Mouse (Mus musculus): ENCODE results near the gene Hoxa1. TPM values are rescaled to one million over a fixed set of nuclear protein-coding genes. Genes with fewer than 3 reads are reported as not detected.

Gene Hoxa1
- total and polyA plus RNA-seq, 2 experiments from 2014 or later, result 0.27 TPM; not detected in 1

DNA sequence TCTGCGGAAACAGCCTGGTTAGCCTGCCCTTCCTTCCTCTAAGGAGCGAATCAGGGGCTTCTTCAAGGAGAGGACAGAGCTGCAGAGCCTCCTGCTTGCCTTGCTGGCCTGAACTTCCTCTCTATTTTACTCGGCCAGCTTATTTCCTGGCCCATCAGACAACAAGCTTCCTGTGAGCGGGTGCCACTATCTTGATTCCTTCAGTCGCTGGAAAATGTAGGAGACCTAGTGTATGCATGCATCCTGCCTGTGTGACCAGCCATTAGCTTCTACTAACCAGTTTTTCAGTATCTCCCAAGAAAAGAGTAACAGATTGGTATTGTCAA, 12.7 kb upstream of the Hoxa1 start:
- ATAC-seq (ENCODE audit: low FRiP score) (no peak), DNase-seq (ENCODE audit: low spot score) (no peak)
- no peak for TF ChIP-seq CTCF (IDR thresholded peaks at IDR 0.05)
- H3K9ac ChIP-seq (replicated peaks; ENCODE audit: low read length, poor library complexity, severe bottlenecking), result no peak overlapping the region
- no peaks in the 10 kb centered on the region for H3K9me3 ChIP-seq (ENCODE audit: low read length)
- no peak overlapping the region for H3K27ac ChIP-seq (ENCODE audit: low read depth, low read length)
- H3K36me3 ChIP-seq (ENCODE audit: insufficient read depth, low read length), result no peaks in the 10 kb centered on the region
- no peak overlapping the region for H3K4me2 ChIP-seq (ENCODE audit: low read depth, low read length, poor library complexity, severe bottlenecking)
- no peaks in the 10 kb centered on the region for H3K4me1 ChIP-seq (ENCODE audit: insufficient read depth, low read length)
- H3K27me3 ChIP-seq (ENCODE audit: insufficient read depth, low read length), result peaks cover 80% of the 10 kb centered on the region
- WGBS, result 9% methylated on average over 5 of the region's 5 CpGs
- no peak overlapping the region for H3K4me3 ChIP-seq (ENCODE audit: low read depth, low read length)

GRCm38 (mm10) chr6:52170166-52170897, 12.2 kb upstream of the Hoxa1 start:
- Histone ChIP-seq H3K9ac (replicated peaks; ENCODE audit: low read length, poor library complexity, severe bottlenecking) (no peak overlapping the region), H3K4me2 (ENCODE audit: low read depth, low read length, poor library complexity, severe bottlenecking) (no peak overlapping the region), H3K27me3 (ENCODE audit: insufficient read depth, low read length) (peaks cover 80% of the 10 kb centered on the region), H3K27ac (ENCODE audit: low read depth, low read length) (no peak overlapping the region), H3K9me3 (ENCODE audit: low read length) (no peaks in the 10 kb centered on the region), H3K4me1 (ENCODE audit: insufficient read depth, low read length) (no peaks in the 10 kb centered on the region), H3K36me3 (ENCODE audit: insufficient read depth, low read length) (no peaks in the 10 kb centered on the region), H3K4me3 (ENCODE audit: low read depth, low read length) (no peak overlapping the region)
- no peak for ATAC-seq (ENCODE audit: low FRiP score)
- TF ChIP-seq CTCF (IDR thresholded peaks at IDR 0.05), result no peak
- 3% methylated on average over 40 of the region's 40 CpGs for WGBS
- DNase-seq (ENCODE audit: low spot score), result no peak

DNA sequence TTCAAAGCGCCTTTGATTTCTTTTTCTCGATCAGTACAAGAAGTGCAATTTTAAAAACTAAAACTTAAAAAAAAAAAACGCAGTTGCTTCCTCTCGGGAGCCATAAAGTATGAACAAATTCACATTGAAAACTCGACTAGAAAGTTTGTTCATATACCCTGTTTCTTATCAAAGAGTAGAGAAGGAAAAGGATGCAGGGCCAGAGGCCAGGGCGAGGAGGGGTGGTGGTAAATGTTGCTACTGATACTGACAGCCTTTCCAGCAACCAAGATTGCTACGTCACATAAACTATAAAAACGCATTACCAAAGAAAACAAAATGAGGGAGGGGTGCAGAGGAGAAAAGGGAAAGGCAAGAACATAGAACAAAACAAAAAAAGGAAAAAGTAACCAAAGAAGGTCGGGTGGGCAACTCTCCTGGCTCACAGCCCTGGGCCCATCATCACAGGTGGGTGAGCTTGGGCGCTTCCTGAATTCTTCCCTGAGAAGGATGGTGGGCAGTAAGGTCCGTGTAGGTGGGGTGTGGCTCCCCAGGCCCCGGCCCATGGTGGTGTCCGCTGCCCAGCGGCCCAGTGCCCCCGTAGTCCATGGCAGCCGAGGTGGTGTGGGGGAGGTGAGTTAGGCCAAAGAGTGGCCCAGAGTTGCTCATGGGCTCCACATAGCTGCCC, 11.5 kb upstream of the Hoxa1 start:
- TF ChIP-seq CTCF (IDR thresholded peaks at IDR 0.05), result no peak
- H3K9ac ChIP-seq (replicated peaks; ENCODE audit: low read length, poor library complexity, severe bottlenecking), result no peak overlapping the region
- ATAC-seq (ENCODE audit: low FRiP score), result no peak
- H3K9me3 ChIP-seq (ENCODE audit: low read length), result no peaks in the 10 kb centered on the region
- no peak overlapping the region for H3K4me2 ChIP-seq (ENCODE audit: low read depth, low read length, poor library complexity, severe bottlenecking)
- WGBS, result 4% methylated on average over 16 of the region's 16 CpGs
- no peaks in the 10 kb centered on the region for H3K4me1 ChIP-seq (ENCODE audit: insufficient read depth, low read length)
- H3K4me3 ChIP-seq (ENCODE audit: low read depth, low read length), result no peak overlapping the region
- H3K27ac ChIP-seq (ENCODE audit: low read depth, low read length), result no peak overlapping the region
- H3K36me3 ChIP-seq (ENCODE audit: insufficient read depth, low read length), result no peaks in the 10 kb centered on the region
- H3K27me3 ChIP-seq (ENCODE audit: insufficient read depth, low read length), result peaks cover 78% of the 10 kb centered on the region
- no peak for DNase-seq (ENCODE audit: low spot score)

GRCm38 (mm10) chr6:52168191-52169055, 10.3 kb upstream of the Hoxa1 start:
- Histone ChIP-seq H3K4me3 (ENCODE audit: low read depth, low read length) (no peak overlapping the region), H3K27ac (ENCODE audit: low read depth, low read length) (no peak overlapping the region), H3K4me1 (ENCODE audit: insufficient read depth, low read length) (no peaks in the 10 kb centered on the region), H3K27me3 (ENCODE audit: insufficient read depth, low read length) (peaks cover 82% of the 10 kb centered on the region), H3K9ac (replicated peaks; ENCODE audit: low read length, poor library complexity, severe bottlenecking) (no peak overlapping the region), H3K36me3 (ENCODE audit: insufficient read depth, low read length) (no peaks in the 10 kb centered on the region), H3K4me2 (ENCODE audit: low read depth, low read length, poor library complexity, severe bottlenecking) (no peak overlapping the region), H3K9me3 (ENCODE audit: low read length) (no peaks in the 10 kb centered on the region)
- 1% methylated on average over 42 of the region's 42 CpGs for WGBS
- ATAC-seq (ENCODE audit: low FRiP score), result no peak
- no peak for DNase-seq (ENCODE audit: low spot score)
- no peak for TF ChIP-seq CTCF (IDR thresholded peaks at IDR 0.05)

- no peaks in the 10 kb centered on the region for H3K9me3 ChIP-seq (ENCODE audit: low read length)
- peaks cover 82% of the 10 kb centered on the region for H3K27me3 ChIP-seq (ENCODE audit: insufficient read depth, low read length)
- no peak overlapping the region for H3K4me2 ChIP-seq (ENCODE audit: low read depth, low read length, poor library complexity, severe bottlenecking)
- no peaks in the 10 kb centered on the region for H3K4me1 ChIP-seq (ENCODE audit: insufficient read depth, low read length)
- no peak overlapping the region for H3K27ac ChIP-seq (ENCODE audit: low read depth, low read length)
- no peaks in the 10 kb centered on the region for H3K36me3 ChIP-seq (ENCODE audit: insufficient read depth, low read length)
- DNase-seq (ENCODE audit: low spot score), result no peak
- under 1% methylated on average over 14 of the region's 14 CpGs for WGBS
- no peak for ATAC-seq (ENCODE audit: low FRiP score)
- no peak for TF ChIP-seq CTCF (IDR thresholded peaks at IDR 0.05)
- H3K9ac ChIP-seq (replicated peaks; ENCODE audit: low read length, poor library complexity, severe bottlenecking), result no peak overlapping the region
- H3K4me3 ChIP-seq (ENCODE audit: low read depth, low read length), result no peak overlapping the region
These were observed 9.6 kb upstream of the Hoxa1 start for GRCm38 (mm10) chr6:52167736-52168161.
